Mouse (Mus musculus): ENCODE results near the gene Nipsnap2.
"Not testable (repeated sequence)": the region's sequence is repeated elsewhere in the genome, so short reads cannot be mapped to it uniquely, and the experiment has no call there.

Nipsnap2 gene

DNA sequence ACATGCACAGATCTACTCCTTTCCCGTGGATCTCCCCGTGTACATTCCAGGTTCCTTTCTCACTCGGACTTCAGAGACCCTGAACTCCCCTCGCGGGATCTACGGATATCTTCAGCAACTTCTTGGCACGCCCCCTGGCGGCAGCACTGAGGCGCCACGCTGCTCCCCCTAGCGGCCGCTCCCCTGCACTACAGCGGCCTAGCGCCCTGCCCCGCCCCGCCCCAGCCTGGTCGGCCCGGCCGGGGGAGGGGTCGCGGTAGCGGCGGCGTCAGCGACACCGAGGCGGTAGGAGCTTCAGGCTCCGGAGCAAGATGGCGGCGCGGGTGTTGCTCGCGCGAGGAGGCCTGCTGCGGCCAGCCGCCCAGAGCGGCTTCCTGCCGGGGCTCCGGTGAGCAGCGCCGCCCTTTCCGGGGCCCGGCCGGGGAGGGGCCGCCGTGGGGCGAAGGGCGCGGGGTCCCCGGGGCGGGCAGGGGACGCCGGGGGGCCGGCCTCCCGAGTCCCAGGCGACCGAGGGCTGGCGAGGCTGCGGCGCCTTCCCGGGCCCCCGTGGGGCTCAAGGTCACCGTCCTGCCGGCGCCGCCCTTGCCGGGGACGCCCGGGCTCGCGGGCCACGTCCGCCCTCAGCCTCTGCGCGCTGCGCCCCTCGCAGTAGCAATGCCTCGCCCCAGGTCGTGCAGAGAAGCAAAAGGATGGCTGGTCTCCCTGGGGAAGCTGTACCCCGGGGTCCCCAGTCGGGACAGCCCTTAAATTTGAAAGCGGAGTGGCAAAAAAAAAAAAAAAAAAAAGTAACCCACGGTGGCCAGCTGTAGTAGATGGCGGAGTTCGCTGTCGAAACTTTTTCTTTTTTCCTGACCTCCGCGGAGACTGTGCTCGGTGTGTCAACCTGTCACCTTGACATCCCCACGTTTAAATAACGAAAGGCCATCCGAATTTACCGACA, at the start of gene Nipsnap2:
Gene Nipsnap2, plus strand, starts transcription at position 230 of the 940 bp plus-strand sequence.
- peak; percentile 62 for DNase-seq (ENCODE audit: low spot score)

DNA sequence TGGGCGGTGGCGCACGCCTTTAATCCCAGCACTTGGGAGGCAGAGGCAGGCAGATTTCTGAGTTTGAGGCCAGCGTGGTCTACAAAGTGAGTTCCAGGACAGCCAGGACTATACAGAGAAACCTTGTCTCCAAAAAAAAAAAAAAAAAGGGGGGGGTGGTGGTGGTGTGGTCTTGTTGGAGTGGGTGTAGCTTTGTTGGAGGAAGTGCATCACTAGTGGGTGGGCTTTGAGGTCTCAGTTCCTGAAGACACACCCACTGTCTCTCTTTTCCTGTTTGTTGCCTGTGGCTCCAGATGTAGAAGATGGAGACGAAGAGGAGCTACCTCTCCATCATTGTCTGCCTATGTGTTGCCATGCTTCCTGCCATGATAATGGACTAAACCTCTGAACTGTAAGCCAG, 39.7 kb upstream of the Nipsnap2 start:
- DNase-seq (ENCODE audit: low spot score): not testable (repeated sequence)

DNA sequence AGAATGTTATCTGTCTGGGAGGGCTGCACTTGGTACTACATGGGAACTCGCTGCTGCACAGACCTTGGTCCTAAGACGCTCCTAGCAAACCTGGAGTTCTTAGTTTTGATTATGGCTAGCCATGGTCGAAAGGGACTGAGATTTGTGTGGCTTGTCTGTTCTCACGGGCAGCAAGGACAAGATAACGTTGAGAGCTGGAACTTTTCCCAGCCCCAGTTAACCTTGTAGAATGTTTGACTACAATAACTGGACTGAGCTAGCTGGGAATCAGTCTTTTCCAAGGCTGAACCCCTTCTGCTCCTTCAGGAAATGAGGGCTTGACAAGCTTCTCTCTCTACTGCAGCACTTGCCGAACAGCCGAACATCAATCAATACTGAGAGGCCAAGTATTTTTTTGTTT, 37.2 kb upstream of the Nipsnap2 start:
- no peak for DNase-seq (ENCODE audit: low spot score)

DNA sequence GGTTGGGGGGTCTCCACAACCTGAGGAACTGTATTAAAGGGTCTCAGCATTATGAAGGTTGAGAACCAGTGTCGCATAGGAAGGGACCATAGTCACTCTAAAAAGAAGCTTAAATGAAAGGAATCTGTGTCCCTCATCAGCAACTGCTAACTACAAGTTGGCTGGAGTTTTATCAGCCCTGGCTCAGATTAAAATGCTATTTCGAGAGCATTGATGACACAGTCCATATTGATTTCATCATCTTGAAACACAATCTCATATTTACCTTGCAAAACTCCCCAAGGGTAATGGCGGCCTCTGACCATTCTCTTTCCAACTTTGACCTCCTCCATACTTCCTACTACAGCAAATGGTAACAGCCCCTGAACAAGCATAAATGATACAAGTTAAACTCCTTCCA, 34.3 kb upstream of the Nipsnap2 start:
- DNase-seq (ENCODE audit: low spot score): no peak

DNA sequence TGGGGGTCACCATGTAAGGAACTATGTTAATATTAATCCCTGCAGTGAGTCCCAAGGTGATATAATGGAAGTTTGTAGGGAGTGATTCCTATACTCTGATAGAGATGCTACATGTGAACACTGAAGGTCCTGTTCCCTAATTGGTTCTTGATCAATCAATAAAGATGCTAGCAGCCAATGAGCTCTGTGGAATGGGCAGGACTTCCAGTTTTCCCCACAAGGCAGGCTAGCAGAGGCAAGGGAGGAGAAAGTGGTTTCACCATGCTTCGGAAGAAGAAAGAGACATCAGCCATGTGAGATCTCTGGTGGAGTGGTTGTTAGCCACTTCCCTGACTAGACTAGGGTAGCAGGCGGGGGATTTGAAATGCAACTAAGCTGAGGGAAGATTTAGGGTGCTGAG, 24.4 kb upstream of the Nipsnap2 start:
- DNase-seq (ENCODE audit: low spot score): no peak

DNA sequence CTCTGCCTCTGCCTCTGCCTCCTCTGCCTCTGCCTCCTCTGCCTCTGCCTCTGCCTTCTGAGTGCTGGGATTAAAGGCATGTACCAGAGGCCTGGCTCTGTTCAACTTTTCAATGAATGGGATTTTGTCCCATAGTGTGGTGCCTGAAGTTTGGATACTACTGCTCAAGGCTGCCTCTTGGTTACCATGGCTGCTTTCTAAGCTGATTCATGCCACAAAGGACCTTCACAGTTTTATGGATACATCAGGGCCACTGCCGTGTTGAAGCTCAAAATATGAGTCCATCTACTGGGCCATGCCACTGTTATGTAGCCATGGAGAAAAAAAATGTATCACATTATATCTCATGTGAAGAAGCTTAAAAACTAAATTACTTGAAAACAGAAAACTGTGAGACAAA, 23.2 kb upstream of the Nipsnap2 start:
- DNase-seq (ENCODE audit: low spot score): no peak

DNA sequence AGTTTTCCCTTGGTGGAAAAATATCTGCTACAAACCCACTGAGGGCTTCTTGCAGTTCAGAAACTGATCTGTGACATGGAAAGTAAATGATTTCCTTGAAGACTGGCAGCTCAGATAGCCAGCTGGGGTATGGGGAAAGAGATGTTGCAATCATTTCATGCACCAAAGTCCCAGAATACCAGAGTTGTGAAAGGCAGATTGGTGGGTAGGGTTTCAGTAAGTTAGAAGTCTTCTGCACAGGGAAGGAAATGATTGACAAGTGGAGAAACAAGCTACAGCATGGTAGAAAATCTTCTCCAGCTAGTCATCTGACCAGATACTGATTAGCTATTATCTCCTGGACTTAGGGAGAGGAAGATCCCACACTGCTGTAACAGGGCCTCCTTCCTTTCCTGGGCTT, 21.5 kb upstream of the Nipsnap2 start:
- DNase-seq (ENCODE audit: low spot score): no peak

DNA sequence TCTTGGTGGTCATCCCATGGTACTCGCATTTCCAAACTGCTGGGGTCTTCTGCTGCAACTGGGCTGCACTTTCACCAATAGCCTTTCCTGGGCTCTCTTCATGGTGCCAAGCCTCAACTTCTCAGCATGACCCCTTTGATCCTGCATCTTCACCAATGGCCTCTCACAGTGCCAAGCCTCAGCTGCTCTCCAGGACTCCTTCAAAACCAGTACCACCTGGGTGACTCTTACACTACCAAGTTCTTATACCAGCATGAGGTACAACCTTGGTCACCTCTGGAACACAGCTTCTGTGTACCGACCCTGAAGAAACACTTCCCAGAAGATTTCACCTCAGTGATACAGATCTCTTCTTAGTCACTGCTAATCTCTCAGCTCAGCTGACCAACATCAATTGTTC, 16.5 kb upstream of the Nipsnap2 start, which contains the start of gene Sept14:
Gene Sept14, minus strand, starts transcription at position 101 of the 400 bp plus-strand sequence.
- no peak for DNase-seq (ENCODE audit: low spot score)

DNA sequence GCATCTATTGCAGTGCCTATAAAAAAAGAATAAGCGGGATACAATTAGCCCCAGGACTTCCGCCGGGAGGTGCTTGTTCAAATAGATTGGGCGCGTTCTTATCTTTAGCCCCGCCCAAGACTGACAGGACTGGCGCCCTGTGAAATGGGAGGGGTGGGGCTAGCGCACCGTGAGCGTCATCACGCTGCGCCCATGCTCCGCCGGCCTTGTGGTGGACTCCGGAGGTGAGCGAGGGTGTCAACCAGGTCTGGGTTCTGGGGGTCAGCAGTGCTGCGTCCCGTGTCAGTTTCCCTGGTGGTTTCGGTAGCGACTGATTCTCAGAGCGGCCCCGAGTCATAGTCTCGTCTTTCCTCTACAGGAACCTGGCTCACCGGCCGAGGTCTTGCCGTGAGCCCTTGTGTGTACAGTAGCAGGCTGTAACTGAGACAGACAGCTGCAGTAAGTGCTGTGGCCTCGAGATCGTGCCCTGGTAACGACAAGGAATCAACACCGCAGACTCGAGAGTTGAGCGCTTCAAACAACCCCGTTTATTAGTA, 9.5 kb upstream of the Nipsnap2 start, which contains the start of gene Mrps17:
Gene Mrps17, plus strand, starts transcription at position 172 of the 536 bp plus-strand sequence.
- DNase-seq (ENCODE audit: low spot score): peak; percentile 63

DNA sequence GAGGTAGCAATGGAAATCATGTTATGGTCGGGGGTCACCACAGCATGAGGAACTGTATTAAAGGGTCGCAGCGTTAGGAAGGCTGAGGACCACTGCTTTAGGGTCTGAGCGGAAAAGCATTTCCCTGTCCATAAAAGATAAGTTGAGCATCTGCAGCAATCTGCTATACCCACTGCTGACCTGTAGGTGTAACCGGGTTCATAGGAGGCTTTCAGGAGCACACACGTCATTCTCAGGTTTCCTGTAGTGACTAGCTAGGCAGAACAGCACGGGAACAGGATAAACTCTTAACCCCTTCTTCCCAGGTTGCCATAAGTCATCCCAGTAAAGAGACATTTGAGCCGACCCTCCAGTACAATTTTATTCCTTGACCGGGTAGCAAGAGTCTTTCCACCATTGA, 7.8 kb upstream of the Nipsnap2 start:
- no peak for DNase-seq (ENCODE audit: low spot score)

DNA sequence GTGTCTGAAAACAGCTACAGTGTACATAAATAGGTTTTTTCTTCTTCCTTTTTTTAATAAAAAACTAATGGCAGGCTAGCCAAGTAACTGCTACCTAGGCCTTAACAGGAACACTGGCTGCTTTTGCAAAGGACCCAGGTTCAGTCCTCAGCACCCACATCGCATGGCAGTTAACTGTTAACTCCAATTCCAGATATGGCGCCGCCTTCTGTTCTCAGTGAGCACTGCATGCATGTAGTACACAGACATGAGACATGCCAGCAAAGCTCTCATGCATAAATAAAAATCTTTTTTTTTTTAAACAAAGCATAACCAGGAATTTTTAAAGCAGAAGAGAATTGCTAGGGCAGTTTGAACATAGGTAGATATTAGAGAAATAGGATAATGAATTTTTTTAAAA, 4.7 kb upstream of the Nipsnap2 start:
- DNase-seq (ENCODE audit: low spot score): no peak

DNA sequence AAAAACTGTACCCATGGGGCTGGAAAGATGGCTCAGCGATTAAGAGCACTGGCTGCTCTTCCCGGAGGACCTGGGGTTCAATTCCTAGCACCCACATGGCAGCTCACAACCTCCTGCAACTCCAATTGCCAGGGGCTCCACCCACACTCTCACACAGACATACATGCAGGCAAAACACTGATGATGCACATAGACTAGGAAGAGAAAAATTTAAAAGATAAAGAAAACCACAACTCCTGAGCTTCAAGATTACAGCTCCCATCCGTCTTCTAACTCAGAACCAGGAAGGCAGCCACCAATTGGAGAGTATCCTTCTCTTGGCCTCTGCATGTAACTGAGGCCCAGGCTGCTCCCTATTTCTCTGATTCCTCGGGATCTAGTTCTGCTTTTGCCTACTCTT, 595 bp upstream of the Nipsnap2 start:
- no peak for DNase-seq (ENCODE audit: low spot score)

DNA sequence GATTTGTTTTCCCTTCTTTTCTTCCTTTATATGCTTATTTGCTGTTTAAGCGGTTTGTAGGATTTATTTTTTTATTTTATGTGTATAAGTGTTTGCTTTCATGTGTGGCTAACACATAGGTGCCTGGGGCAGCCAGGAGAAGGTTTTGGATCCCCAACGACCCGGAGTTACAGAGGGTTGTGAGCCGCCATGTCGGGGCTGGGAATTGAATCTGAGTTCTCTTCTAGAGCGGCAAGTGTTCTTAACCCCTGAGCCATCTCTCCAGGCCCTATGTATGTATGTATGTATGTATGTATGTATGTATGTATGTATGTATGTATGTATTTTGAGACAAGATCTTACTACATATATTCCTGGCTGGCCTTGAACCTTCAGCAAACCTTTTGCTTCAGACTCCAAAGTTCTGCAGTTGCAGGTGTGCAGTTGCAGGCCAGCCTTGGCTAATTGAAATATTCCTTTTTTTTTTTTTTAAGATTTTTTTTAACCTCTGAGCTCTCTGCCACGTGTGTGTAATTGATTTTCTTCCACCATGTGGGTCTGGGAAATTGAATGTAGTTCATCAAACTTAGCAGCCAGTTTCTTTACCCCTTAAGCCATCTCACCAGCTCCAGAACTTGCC, 1.0 kb downstream of the Nipsnap2 start:
- no peak for DNase-seq (ENCODE audit: low spot score)

DNA sequence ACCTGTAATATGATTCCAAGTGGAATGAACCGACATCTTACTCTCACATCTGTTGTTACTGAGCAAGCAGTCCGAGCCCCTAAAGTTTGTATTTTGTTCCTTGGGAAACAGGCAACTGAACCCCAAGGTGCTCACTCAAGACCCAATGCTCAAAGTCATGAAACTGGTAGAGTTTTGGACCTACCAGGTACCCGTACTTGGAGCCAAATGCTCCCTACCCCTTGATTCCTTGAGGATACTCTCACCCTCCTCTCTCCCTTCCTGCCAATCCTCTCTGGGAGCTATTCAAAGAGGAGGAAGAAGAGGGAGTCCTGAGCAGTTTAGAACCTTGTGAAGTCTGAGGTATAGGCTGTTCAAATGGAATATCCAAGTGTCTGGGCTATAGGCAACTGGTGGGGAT, 1.9 kb downstream of the Nipsnap2 start:
- no peak for DNase-seq (ENCODE audit: low spot score)

DNA sequence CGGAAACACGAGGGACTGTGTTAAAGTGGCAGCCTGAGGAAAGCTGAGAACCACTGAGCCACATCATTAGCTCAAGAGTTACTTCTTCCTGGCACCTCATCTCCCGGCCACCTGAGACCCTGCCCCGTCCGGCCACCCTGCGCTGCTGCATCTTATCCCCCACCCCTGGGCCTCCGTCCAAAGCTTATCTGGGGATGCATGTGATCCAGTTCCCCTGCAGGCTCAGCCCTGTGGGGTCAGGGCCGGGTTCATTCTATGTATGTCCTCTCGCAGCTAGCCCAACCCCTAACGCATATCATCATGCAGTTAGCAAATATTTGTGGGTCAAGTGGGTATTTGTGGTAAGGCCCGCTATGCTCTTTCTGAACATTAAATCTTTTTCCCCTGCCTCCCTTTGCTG, 4.4 kb downstream of the Nipsnap2 start:
- no peak for DNase-seq (ENCODE audit: low spot score)

DNA sequence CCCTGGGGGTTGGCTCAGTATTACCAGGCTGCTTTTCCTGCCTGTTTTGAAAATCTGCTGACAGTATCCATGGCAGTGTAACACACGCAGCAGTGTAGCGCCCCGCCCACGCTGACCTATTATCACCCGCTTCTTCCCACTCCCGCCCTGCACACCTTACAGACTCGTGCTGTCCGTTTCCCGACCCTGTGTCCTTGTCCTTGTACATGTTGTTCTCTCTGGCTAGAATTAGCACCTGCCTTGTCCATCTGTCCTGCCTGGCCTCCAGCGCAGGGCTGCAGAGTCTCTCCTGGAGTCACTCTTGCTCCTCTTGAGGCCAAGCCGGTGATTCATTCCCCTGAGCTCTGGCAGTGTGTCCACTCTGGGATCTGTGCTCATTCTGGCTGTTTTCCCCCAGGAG, 5.5 kb downstream of the Nipsnap2 start:
- no peak for DNase-seq (ENCODE audit: low spot score)

DNA sequence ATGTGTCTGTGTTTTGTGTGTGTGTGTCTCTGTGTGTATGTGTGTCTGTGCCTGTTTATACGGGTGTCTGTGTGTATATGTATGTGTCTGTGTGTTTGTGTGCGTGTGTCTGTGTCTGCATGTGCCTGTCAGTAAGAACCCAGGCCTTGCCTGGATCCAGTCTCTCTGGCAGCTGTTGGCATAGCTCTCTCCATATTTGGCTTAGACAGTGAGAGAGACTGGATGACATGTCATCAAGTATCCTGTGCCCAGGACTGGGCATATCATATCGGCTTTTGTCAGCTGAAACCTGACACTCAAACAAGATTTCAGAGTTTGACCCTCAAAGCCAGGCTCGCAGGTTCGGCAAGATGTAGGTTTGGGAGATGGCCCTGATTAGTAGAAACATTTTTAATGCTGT, 6.2 kb downstream of the Nipsnap2 start:
- no peak for DNase-seq (ENCODE audit: low spot score)

DNA sequence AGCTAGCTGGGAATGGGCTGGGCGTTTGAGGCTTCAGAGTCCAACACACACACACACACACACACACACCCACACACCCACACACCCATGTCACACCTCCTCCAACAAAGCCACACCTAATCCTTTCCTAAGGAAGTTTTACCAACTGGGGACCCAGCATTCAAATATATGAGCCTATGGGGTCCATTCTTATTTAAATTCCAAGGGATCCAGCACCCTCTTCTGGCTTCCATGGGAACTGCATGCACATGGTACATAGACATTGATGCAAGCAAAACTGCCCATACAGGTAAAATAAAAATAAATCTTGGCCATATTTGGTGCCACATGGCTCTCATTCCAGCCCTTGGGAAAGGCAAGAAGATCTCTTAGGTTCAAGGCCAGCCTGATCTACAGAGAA, 16.1 kb downstream of the Nipsnap2 start:
- DNase-seq (ENCODE audit: low spot score): no peak

DNA sequence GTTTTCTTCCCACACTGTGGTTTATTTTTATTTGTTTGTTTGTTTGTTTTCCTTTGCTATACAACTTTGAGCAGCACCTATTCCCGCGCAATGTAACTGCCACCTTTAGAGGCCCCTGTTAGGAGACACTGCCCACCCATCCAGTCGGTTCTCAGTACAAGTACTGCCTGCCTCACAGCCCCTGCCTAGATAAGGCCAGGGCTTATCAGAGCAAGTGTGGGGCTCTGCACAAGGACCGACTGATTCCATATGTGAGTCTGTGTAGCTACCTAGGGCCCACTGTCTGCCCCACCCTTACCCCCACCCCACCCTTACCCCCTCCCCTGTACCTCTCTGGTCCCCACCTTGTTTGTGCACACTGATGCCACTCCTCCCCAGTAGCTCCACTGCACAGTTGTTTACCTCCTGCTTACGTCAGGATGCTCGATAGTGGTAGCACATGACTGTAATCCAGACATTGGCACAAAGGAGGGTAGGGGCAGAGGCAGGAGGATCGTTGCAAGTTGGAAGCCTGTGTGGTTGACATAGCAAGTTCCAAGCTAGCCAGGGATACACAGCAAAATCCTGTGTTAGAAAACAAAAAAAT, 18.1 kb downstream of the Nipsnap2 start:
- DNase-seq (ENCODE audit: low spot score): no peak

DNA sequence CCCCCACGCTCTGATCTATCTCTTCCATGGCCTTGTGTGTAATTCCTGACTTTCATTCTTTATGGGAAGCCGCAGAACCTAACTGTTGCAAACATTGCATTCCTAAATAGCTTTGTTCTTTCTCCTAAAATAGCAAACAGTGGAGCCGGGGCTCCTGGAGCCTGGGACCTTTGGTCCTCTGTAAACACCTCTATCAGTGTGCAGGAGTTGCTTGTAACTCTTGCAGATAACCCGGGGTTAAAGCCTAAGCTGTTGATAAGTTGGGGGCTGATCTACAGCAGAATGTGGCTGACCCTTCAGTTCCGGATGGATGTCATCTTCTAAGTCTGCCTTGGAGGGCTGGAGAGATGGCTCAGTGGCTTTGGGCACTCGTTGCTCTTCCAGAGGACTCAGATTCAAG, 19.2 kb downstream of the Nipsnap2 start:
- no peak for DNase-seq (ENCODE audit: low spot score)

DNA sequence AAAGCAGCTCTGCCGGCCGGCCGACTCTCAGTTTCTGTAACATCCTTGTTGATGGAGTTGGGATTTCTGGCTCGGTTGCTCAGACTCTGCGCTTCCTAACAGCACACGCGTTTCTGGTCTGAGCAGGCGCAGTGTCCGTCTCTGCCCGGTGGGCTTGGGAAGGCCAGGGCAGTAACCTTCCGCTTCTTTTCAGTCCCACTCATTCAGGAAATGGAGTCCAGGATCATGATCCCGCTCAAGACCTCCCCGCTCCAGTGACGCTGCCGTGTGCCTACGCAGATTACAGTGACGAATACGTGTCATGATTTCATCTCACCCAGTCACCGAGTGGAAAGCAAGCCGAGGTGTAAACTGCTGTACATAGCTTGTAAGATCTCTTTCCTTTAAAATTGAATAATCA, 32.0 kb downstream of the Nipsnap2 start:
- DNase-seq (ENCODE audit: low spot score): no peak

DNA sequence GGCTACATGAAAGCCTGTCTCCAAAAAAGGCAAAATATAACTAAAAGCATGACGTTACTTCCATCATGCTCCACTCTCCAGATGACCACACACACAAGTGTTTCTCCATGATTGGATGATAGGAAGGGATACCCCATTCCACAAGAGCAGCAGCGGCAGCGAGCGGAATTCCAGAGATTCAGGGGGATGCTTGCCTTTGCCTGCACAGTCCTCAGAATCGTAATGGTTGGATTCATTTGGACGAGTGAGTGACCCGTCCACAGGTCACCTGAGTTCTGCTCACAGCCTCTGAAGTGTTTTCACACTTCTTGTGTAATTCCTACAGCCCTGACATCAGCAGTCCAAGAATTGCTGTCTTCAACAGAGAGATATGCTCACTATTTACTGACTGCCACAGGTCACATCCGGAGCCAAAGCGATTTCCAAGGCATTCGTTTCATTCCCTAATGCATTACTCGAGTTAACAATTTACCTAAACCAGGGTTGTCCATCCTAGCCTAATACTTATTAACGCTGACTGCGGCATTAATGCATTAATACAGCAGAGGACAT, 35.1 kb downstream of the Nipsnap2 start:
- DNase-seq (ENCODE audit: low spot score): no peak

All from urinary bladder, postnatal 10 days (tissue).